Mouse (Mus musculus) heart, postnatal 10 days (tissue): ENCODE measurements at regions not wholly inside any gene's neighbourhood (a gene's known extent, or its start where the extent isn't known, plus 50 kb on each side); places are given as distances from the start of the nearest gene placed in this dataset.
A peak's percentile ranks its signal among the peaks of the same experiment; 100 is the strongest.

Experiments used
- DNase-seq, 2 experiments: peaks; one replicate each; pipeline ENCODE4 v3.0.0; 2021
- intact Hi-C: fragments of 180-260 bp; cut with DNase I; formaldehyde crosslinking; loops from one replicate; pipeline ENCODE4 v1.15.1; 2025

DNA sequence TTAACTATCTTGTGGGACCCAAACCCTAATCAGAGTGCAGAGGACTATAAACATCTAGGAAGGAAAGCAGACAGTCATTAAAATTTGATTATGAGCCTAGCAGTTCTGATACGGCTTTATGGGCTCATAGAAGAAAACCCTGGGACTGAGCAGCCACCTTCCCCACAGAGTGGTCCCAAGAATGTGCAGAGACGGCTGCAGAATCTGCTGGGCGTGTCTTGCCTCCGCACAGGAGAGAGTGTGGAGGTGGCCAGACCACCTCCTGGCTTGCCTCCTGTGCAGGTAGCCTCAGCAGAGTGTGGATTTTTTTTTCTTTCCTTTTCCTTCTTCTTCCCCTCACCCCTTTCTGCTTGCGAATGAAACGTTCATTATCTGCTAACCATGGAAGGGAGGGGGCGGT lies 163.3 kb downstream of the Hibadh start:
- DNase-seq, result no peak

DNA sequence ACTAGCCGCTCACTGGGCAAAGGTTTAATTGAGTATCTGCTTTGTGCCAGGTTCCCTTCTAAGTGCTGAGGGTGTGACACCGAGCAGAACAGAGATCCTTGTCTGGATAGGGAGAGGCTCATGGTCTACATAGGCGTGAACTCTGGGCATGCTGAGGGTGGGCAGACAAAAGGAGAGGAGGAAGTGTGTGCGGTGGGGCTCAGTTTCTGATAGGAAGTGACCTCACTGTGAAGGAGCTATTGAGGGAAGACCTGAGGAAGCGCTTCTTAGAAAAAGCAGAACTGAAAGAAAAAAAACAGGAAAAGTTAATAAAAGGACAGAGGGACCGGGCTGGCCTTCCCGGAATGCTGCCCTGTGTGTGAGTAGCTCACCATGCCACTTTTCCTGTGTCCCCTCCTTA lies 162.8 kb downstream of the Hibadh start:
- DNase-seq, result peak in 1 of 2 experiments; percentile 15

More for the DNA sequence above, 163.3 kb downstream of the Hibadh start:
- intact Hi-C loops, result no loop called here

DNA sequence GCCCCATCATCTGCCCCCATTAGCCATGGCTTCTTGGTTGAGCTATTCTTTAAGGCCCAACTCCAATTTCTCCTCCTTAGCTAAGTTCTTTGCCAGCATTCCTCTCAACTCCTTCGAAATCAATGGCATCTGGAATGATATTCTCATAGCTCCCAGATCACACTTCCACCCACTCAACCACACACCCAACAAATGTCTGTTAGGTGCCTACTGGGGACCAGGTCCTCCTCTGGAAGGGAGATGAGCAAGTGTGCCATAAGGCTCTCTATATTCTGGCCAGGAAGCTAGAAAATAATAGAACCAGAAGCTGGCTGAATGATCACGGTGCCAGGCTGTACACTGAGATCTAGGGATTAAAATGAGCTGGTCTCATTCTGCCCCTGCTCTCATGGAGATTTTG lies 161.6 kb downstream of the Hibadh start:
- intact Hi-C loops, result no loop called here
- DNase-seq, result no peak

More for the DNA sequence above, 162.8 kb downstream of the Hibadh start:
- intact Hi-C loops, result no loop called here

DNA sequence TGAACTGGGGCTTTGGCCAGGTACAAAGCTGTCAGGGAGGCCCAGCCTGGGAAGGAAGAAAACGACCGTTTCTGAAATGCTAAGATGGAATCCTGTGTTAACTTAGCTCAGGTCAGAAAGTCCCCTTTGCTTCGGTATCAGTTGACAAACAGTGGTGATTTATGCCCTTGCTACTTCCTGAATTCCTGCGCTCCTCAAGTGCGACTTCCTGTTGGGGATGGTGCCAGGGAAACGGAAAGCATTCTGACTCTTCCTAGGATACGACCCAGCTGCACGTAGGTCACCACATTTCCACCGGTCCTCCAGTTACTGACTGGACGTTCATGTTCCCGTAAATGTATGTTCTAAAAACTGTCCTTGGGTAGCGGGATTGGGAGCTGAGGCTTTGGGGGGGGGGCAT lies 161.0 kb downstream of the Hibadh start:
- intact Hi-C loops, result no loop called here
- DNase-seq, result peak; percentile 44 to 61

DNA sequence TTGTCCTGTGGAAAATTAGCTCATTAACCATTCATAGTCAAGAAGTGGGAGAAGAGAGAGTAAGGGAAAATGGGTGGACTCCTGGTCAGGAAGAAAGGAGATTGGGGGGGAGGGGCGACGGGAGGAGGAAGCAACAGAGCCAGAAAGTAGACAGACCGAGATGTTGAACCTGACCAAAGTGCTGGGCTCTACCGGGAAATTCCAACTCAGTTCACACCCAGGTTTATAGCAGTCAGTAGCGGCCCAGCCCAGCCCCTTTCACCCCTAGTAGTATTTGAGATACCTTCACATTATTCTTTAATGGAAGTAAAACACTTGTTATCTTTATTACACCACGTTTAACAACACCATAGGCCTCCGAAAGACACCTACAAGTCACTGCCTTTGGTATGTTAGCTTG lies 158.2 kb downstream of the Hibadh start:
- DNase-seq, result no peak
- intact Hi-C loops, result no loop called here

DNA sequence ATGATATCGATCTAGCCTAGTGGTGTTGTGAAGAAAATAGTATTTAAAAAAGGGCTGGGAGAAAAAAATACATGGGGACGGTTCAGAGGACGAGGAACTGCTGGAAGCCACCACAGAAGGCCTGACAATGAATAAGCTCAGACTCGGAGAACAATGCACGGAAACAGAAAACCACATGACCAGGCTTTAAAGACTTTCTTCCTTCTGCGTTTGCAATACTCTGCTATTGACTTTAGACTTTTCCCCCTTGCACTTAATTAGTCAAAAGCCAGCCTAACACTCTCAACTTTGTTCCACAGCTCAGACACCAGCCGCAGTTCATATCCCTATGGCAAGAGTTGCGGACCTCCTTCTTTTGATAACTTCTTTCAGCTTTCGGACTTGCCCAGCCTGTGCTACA lies 154.0 kb downstream of the Hibadh start:
- intact Hi-C loops, result no loop called here
- peak in 1 of 2 experiments; percentile 41 for DNase-seq

DNA sequence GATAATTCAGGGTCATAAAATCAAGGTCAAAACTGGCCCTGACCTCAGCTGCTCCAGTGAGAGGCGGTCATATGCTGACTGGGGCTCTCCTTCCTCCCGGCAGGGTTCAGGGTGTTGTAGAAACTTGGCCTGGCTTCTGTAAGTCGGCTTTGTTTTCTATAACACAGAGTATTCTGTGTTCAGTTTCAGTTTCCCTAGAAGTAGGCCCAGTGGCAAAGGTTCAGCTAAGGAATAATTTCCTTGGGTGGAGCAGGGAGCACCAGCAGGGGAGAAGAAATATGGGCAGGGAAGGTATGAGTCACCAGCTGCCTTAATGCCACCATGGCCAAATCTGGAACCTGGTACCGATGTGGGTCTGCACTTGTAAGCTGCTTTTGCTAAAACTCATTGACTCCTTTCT lies 153.5 kb downstream of the Hibadh start:
- DNase-seq, result no peak
- intact Hi-C loops, result no loop called here

DNA sequence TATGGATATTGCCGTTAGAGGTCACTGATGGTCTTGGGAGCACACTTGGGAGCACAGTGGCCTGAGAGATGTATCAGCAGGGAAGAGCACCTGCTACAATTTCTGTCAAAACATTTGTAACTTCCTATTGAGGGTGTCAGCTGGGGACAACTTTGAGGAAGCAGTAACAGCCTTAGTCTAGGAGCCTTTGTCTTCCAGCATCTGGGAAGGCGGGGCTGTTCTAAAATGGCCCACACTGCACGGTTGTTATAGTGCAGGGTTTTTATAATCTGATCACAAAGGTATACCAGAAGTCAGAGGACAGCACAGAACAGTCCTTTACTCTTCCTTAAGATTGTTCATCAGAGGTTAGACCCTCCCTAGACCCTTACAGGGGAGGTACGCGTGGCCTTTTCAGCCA lies 152.3 kb downstream of the Hibadh start:
- intact Hi-C loops, result no loop called here
- no peak for DNase-seq

DNA sequence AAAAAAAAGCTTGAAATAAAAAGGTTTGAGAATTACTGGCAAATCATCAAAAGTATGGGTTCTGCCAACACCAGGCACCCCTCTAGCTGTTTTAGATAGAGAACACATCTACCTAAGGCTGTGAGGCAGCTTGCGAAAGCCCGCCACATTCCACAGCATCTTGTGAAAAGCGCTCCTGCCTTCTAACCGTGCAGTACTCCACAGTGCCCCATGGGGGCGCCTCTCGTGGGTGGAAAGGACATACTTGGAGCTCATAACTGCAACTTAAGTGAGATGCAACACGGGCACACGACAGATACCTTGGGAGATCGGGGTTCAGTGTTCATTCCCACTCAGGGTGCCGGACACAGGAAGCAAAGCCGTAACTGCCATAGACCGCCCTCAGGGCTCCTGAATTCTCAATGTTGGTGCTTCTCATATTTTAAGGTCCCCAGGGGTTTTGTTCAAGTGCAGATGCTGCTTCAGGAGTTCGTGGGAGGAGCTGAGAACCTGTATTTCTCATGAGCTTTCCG lies 149.9 kb downstream of the Hibadh start:
- no peak for DNase-seq
- intact Hi-C loops, result no loop called here

DNA sequence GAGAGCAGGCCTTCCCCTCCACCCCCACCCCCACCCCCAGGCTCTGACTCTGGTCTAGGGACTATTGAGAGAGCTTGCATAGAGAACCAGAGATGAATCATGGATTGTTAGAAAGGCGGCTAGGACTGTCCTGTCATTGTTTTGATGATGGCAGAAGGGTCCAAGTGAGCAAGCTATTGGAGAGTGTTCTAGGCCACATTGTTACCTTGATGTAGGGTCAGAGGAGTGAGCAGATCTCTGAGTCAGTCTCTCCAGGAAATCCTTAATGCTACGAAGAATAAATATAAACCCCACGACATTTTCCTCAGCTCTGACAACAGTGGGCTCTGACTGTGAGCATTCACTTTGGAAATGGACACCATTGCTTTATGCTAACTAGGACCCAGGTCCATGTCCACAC lies 144.9 kb downstream of the Hibadh start:
- intact Hi-C loops, result no loop called here
- DNase-seq, result no peak

DNA sequence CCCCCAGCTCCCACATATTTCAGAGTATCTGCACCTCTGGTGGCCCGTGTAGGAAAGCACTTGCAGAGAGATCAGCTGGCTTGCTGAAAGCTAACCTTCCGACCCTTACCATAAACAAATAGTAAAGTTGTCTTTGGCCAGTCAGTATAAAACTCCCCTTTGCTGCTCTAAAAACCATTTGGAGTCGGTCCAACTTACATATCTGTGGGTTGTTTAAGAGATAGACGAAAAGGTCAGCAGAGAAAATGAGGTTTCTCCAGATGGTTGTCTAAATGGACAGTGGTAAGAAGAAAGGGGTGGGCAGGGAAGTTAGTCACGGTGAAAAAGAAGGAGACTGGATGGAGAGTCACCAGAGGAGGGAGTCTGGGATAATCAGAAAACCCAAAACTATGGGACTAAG lies 144.3 kb downstream of the Hibadh start:
- intact Hi-C loops, result no loop called here
- no peak for DNase-seq
